Mouse (Mus musculus): ENCODE measurements at regions not wholly inside any gene's neighbourhood (a gene's known extent, or its start where the extent isn't known, plus 50 kb on each side); places are given as distances from the start of the nearest gene placed in this dataset.

DNA sequence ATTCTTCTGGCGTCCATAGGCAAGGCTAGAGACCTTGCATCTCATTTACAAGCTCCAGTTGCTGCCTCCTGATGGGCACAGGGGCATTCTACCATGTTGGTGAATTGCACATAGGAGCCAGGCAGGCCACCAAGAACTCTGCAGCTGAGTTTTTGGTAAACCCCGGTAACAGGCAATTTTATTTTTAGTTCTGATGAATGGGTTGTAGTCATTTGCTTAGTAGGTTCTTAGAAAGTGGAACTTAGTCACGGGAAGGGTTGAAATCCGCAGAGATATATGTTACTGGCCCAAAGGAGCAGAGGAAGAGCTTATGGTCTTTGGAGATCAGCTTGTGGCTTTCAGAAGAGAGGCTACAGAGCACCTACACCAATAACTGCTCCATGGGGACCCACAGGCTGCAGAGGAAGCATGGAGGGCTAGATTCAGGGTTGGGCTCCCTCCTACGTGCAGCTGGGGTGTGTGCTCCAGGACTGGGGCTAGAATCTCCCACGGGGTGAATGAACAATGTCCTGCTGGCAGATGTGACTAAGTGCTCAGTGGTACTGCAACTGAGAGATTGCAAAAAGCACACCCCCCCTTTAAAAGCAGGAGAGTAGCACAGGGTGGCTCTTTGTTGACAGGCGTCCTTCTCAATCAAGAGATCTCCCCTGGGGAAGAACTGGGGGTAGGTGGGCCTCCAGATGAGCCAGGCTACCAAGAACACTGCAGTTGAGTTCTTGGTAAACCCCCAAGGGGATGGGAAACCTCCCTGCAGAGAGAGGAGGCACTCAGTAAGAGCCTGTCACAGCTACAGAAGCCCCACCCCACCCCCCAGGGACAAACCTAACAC is 65.6 kb upstream of the Med13l start:
- DNase-seq (ENCODE audit: low spot score in 2 of 2): no peak

DNA sequence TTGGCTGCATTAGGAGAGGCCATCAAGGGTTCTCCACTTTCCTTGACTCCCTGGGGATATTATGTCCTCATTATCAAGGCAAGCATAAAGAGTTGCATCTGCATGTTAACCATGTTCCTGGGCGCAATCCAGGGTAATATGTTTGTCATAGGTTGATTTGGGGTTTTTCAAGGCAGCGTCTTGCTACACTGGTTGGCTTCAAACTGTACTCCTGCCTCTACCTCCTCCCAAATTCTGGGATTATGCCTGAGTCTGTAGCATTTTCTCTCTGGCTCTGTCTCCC is 65.1 kb upstream of the Med13l start:
- DNase-seq (ENCODE audit: low spot score in 2 of 2): no peak

DNA sequence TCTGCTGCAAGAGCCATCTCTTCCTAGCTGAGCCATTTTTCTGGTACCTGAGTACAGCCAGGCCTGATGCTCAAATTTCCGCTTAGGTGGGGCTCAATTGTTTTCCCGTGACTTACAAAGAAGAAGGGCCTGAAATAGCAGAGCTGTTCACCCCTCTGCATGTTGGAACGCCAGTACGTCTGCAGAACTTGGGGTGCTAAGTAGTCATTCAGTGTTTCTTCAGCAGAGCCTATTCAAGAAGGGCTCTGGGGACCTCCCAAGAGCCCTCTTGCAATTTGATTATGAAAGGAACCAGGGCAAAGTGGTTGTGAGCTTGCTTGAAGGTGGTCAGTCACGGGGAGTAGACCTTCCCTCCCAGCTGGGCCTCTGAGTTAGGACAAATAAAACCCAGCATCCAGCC is 58.9 kb upstream of the Med13l start:
- no peak for DNase-seq (ENCODE audit: low spot score in 2 of 2)

DNA sequence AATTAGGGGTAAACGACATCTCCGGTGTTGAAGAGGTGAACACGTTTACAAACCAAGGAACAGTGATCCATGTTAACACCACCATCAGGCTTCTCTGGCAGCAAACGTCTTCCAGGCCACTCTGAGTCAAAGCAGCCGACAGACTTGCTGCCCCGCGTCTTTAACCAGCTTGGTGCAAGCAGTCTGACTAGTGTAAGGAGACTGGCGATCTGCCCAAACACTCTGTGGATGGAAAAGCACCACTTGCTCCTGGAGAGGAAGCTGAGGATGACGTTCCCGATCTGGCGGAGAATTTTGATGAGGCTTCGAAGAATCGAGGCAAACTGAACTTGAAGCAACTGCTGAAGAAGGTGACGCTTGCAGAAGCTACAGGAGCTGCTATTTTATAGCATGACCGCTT is 57.5 kb upstream of the Med13l start:
- no peak for DNase-seq (ENCODE audit: low spot score in 2 of 2)

DNA sequence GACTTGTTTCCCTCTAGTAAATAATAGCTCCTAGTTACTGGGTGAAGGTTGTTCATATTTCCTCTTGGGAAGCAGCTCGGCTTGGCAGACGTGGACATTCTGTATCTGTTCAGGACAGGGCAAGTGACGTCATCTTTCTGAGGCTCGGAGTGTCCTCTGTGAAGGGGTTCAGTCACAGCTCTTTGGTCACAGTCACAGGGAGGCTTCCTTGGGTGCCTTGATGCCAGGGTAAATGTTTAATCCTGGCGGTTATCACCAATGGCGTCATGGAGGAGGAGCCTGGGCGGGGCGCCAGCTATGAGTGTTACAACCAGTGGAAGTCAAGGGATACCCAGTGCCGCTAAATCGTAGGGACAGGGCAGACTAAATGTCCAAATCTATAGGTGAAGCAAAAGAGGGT is 56.3 kb upstream of the Med13l start:
- DNase-seq (ENCODE audit: low spot score in 2 of 2): no peak

DNA sequence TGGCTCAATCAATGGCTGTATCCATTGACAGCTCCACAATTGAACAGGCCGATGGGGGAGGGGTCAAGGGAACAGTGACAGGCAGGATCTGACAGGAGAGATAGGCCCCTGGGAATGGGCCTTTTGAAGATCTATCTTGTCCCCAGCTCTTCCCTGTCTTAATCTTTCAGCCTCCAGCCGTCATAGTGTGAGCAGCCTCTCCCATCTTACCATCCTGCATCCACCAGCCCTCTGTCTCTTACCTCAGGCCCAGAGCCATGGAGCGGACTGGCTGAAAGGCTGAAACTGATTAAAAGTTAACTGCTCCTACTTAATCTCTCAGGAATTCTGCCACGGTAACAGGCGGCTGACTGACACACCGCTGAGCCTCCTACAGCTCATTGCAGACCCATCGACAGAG is 55.6 kb upstream of the Med13l start:
- no peak for DNase-seq (ENCODE audit: low spot score in 2 of 2)

DNA sequence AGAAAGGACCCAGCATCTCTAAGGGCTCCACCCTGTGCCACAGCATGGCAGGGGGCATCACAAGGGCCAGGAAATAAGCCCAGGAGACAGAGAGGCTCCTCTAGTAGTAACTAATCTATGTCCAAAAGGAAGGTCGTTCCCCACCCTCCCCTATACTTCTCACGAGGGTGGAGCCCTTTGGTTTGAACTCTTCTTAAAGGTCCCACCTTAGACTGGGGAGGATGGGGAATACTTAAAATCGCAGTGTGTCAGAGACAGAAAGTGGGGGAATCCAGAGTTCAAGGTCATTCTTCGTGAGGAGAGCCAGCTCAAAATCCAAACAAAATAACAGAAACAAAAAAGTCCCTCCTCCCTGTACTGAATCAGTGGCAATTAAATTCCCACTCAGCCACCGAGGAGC is 50.6 kb upstream of the Med13l start:
- no peak for DNase-seq (ENCODE audit: low spot score in 2 of 2)

Data from urinary bladder, postnatal 4 days (tissue).